Mouse (Mus musculus): Measurements from ENCODE around the gene Lmtk2. TPM values are rescaled to one million over a fixed set of nuclear protein-coding genes. Genes with fewer than 3 reads are reported as not detected.

The Lmtk2 gene
- polyA plus RNA-seq, 1 experiment from 2014 or later, result 3.1 TPM

GRCm38 (mm10) chr5:144221305-144221704, 121.1 kb downstream of the Lmtk2 start:
- WGBS, result 61% methylated on average over 4 of the region's 4 CpGs
- H3K27ac ChIP-seq, result no peak overlapping the region

GRCm38 (mm10) chr5:144222811-144223502, 122.7 kb downstream of the Lmtk2 start:
- WGBS, result 2% methylated on average over 25 of the region's 25 CpGs
- Histone ChIP-seq H3K36me3 (no peaks in the 10 kb centered on the region), H3K4me1 (replicated peaks) (peaks cover 12% of the 10 kb centered on the region), H3K9ac (peak overlapping the region; percentile 67), H3K9me3 (replicated peaks) (no peaks in the 10 kb centered on the region), H3K27ac (peak overlapping the region; percentile 82), H3K4me3 (peak overlapping the region; percentile 72), H3K4me2 (peak overlapping the region; percentile 83), H3K27me3 (no peaks in the 10 kb centered on the region)
- ATAC-seq (replicated peaks; ENCODE audit: insufficient number of reproducible peaks, insufficient read depth, low FRiP score, low read depth), result peak; percentile 37

More at GRCm38 (mm10) chr5:144221305-144221704, 121.1 kb downstream of the Lmtk2 start:
- Histone ChIP-seq H3K27me3 (no peaks in the 10 kb centered on the region), H3K36me3 (no peaks in the 10 kb centered on the region), H3K4me1 (replicated peaks) (peaks cover 12% of the 10 kb centered on the region), H3K4me3 (no peak overlapping the region), H3K9ac (no peak overlapping the region), H3K9me3 (replicated peaks) (no peaks in the 10 kb centered on the region), H3K4me2 (no peak overlapping the region)
- ATAC-seq (replicated peaks; ENCODE audit: insufficient number of reproducible peaks, insufficient read depth, low FRiP score, low read depth), result no peak

GRCm38 (mm10) chr5:144223503-144223862, 123.2 kb downstream of the Lmtk2 start, which contains the start of gene Tecpr1:
Gene Tecpr1, minus strand, starts transcription at chr5:144223615.
- peak; percentile 94 for ATAC-seq (replicated peaks; ENCODE audit: insufficient number of reproducible peaks, insufficient read depth, low FRiP score, low read depth)
- WGBS, result under 1% methylated on average over 37 of the region's 37 CpGs

GRCm38 (mm10) chr5:144223899-144224816, 123.9 kb downstream of the Lmtk2 start:
- ATAC-seq (replicated peaks; ENCODE audit: insufficient number of reproducible peaks, insufficient read depth, low FRiP score, low read depth), result no peak
- WGBS, result 24% methylated on average over 18 of the region's 18 CpGs
- Histone ChIP-seq H3K9me3 (replicated peaks) (no peaks in the 10 kb centered on the region), H3K27ac (peak overlapping the region; percentile 82), H3K4me1 (replicated peaks) (peaks cover 12% of the 10 kb centered on the region), H3K27me3 (no peaks in the 10 kb centered on the region), H3K9ac (peak overlapping the region; percentile 79), H3K4me2 (peak overlapping the region; percentile 83), H3K36me3 (no peaks in the 10 kb centered on the region), H3K4me3 (peak overlapping the region; percentile 72)

More at GRCm38 (mm10) chr5:144223503-144223862, 123.2 kb downstream of the Lmtk2 start, which contains the start of gene Tecpr1:
- H3K9me3 ChIP-seq (replicated peaks), result no peaks in the 10 kb centered on the region
- peak within 1 kb of the TSS; percentile 72 for H3K4me3 ChIP-seq
- H3K4me2 ChIP-seq, result peak within 1 kb of the TSS; percentile 83
- no peaks in the 10 kb centered on the region for H3K27me3 ChIP-seq
- peaks cover 12% of the 10 kb centered on the region for H3K4me1 ChIP-seq (replicated peaks)
- H3K9ac ChIP-seq, result peak within 1 kb of the TSS; percentile 79
- peak within 1 kb of the TSS; percentile 82 for H3K27ac ChIP-seq
- H3K36me3 ChIP-seq, result no peaks in the 10 kb centered on the region

GRCm38 (mm10) chr5:144226220-144226619, 126.0 kb downstream of the Lmtk2 start:
- no peak overlapping the region for H3K27ac ChIP-seq
- peaks cover 12% of the 10 kb centered on the region for H3K4me1 ChIP-seq (replicated peaks)
- no peaks in the 10 kb centered on the region for H3K36me3 ChIP-seq
- H3K4me2 ChIP-seq, result no peak overlapping the region
- H3K4me3 ChIP-seq, result no peak overlapping the region
- H3K9ac ChIP-seq, result no peak overlapping the region
- WGBS, result 29% methylated on average over 11 of the region's 11 CpGs
- no peak for ATAC-seq (replicated peaks; ENCODE audit: insufficient number of reproducible peaks, insufficient read depth, low FRiP score, low read depth)
- H3K27me3 ChIP-seq, result no peaks in the 10 kb centered on the region
- no peaks in the 10 kb centered on the region for H3K9me3 ChIP-seq (replicated peaks)

GRCm38 (mm10) chr5:144230216-144230615, 130.0 kb downstream of the Lmtk2 start:
- no peaks in the 10 kb centered on the region for H3K4me1 ChIP-seq (replicated peaks)
- no peak overlapping the region for H3K4me2 ChIP-seq
- no peaks in the 10 kb centered on the region for H3K9me3 ChIP-seq (replicated peaks)
- ATAC-seq (replicated peaks; ENCODE audit: insufficient number of reproducible peaks, insufficient read depth, low FRiP score, low read depth), result no peak
- 83% methylated on average over 7 of the region's 7 CpGs for WGBS
- no peaks in the 10 kb centered on the region for H3K36me3 ChIP-seq
- no peak overlapping the region for H3K4me3 ChIP-seq
- H3K9ac ChIP-seq, result no peak overlapping the region
- H3K27ac ChIP-seq, result no peak overlapping the region
- H3K27me3 ChIP-seq, result no peaks in the 10 kb centered on the region

- no peak overlapping the region for H3K4me2 ChIP-seq
- 77% methylated on average over 1 of the region's 1 CpGs for WGBS
- no peak overlapping the region for H3K4me3 ChIP-seq
- no peaks in the 10 kb centered on the region for H3K36me3 ChIP-seq
- H3K9ac ChIP-seq, result no peak overlapping the region
- H3K4me1 ChIP-seq (replicated peaks), result no peaks in the 10 kb centered on the region
- no peak overlapping the region for H3K27ac ChIP-seq
- no peak for ATAC-seq (replicated peaks; ENCODE audit: insufficient number of reproducible peaks, insufficient read depth, low FRiP score, low read depth)
- no peaks in the 10 kb centered on the region for H3K27me3 ChIP-seq
- no peaks in the 10 kb centered on the region for H3K9me3 ChIP-seq (replicated peaks)
Measured at GRCm38 (mm10) chr5:144231410-144231809, 131.2 kb downstream of the Lmtk2 start.

GRCm38 (mm10) chr5:144232531-144232930, 132.3 kb downstream of the Lmtk2 start:
- no peaks in the 10 kb centered on the region for H3K4me1 ChIP-seq (replicated peaks)
- no peak overlapping the region for H3K4me3 ChIP-seq
- 87% methylated on average over 5 of the region's 5 CpGs for WGBS
- no peaks in the 10 kb centered on the region for H3K9me3 ChIP-seq (replicated peaks)
- no peak overlapping the region for H3K27ac ChIP-seq
- no peaks in the 10 kb centered on the region for H3K27me3 ChIP-seq
- H3K4me2 ChIP-seq, result no peak overlapping the region
- no peaks in the 10 kb centered on the region for H3K36me3 ChIP-seq
- no peak overlapping the region for H3K9ac ChIP-seq
- no peak for ATAC-seq (replicated peaks; ENCODE audit: insufficient number of reproducible peaks, insufficient read depth, low FRiP score, low read depth)

GRCm38 (mm10) chr5:144234222-144234621, 134.0 kb downstream of the Lmtk2 start:
- no peaks in the 10 kb centered on the region for H3K36me3 ChIP-seq
- no peak overlapping the region for H3K4me3 ChIP-seq
- H3K9me3 ChIP-seq (replicated peaks), result no peaks in the 10 kb centered on the region
- H3K4me2 ChIP-seq, result no peak overlapping the region
- H3K4me1 ChIP-seq (replicated peaks), result no peaks in the 10 kb centered on the region
- no peak overlapping the region for H3K9ac ChIP-seq
- H3K27ac ChIP-seq, result no peak overlapping the region
- WGBS, result 67% methylated on average over 6 of the region's 6 CpGs
- no peaks in the 10 kb centered on the region for H3K27me3 ChIP-seq
- no peak for ATAC-seq (replicated peaks; ENCODE audit: insufficient number of reproducible peaks, insufficient read depth, low FRiP score, low read depth)

GRCm38 (mm10) chr5:144234714-144235113, 134.5 kb downstream of the Lmtk2 start:
- WGBS, result 82% methylated on average over 7 of the region's 7 CpGs
- H3K9me3 ChIP-seq (replicated peaks), result no peaks in the 10 kb centered on the region
- ATAC-seq (replicated peaks; ENCODE audit: insufficient number of reproducible peaks, insufficient read depth, low FRiP score, low read depth), result no peak
- H3K4me1 ChIP-seq (replicated peaks), result no peaks in the 10 kb centered on the region
- H3K9ac ChIP-seq, result no peak overlapping the region
- H3K27me3 ChIP-seq, result no peaks in the 10 kb centered on the region
- H3K27ac ChIP-seq, result no peak overlapping the region
- no peak overlapping the region for H3K4me2 ChIP-seq
- H3K4me3 ChIP-seq, result no peak overlapping the region
- no peaks in the 10 kb centered on the region for H3K36me3 ChIP-seq

Measured in heart, embryonic 15.5 days (tissue).